Mouse (Mus musculus) limb, embryonic 12.5 days (tissue): ENCODE measurements around the gene Enpp1. TPM values are rescaled to one million over a fixed set of nuclear protein-coding genes. Genes with fewer than 3 reads are reported as not detected.

Experiments used
- ATAC-seq: fragments of 200-750 bp; cut with Nextera tagmentation; 2 replicates; pipeline ENCODE4 v1.8.0; 2017; ENCODE audit warnings: low read depth, moderate TSS enrichment; ENCODE audit not compliant: insufficient number of reproducible peaks, insufficient read depth, low FRiP score, low TSS enrichment
- H3K27ac ChIP-seq: fragments of 300-500 bp; sonication (generic); 2 replicates; pipeline ENCODE4 v1.5.1; 2016; ENCODE audit warnings: mild to moderate bottlenecking, moderate library complexity
- H3K27me3 ChIP-seq: fragments of 300-500 bp; sonication (generic); 2 replicates; pipeline ENCODE4 v1.6.1; 2016; ENCODE audit warnings: mild to moderate bottlenecking, moderate library complexity
- H3K36me3 ChIP-seq: fragments of 300-500 bp; sonication (generic); 2 replicates; pipeline ENCODE4 v1.6.1; 2016; ENCODE audit warnings: mild to moderate bottlenecking, moderate library complexity
- H3K4me1 ChIP-seq: fragments of 300-500 bp; sonication (generic); replicated peaks from 2 replicates; pipeline ENCODE4 v1.6.1; 2016
- H3K4me2 ChIP-seq: fragments of 300-500 bp; sonication (generic); 2 replicates; pipeline ENCODE4 v1.6.1; 2016; ENCODE audit warnings: mild to moderate bottlenecking, moderate library complexity
- H3K4me3 ChIP-seq: fragments of 300-500 bp; sonication (generic); replicated peaks from 2 replicates; pipeline ENCODE4 v1.5.1; 2016; ENCODE audit warnings: mild to moderate bottlenecking
- H3K9ac ChIP-seq: fragments of 300-500 bp; sonication (generic); replicated peaks from 2 replicates; pipeline ENCODE4 v1.6.1; 2016; ENCODE audit warnings: mild to moderate bottlenecking, moderate library complexity
- H3K9me3 ChIP-seq: fragments of 300-500 bp; sonication (generic); 2 replicates; pipeline ENCODE4 v1.6.1; 2016; ENCODE audit warnings: mild to moderate bottlenecking, moderate library complexity
- WGBS: fragments of 180-500 bp; shearing (Covaris S2); methylation state at CpG from one replicate; pipeline ENCODE4 v1.1.7; 2016; 5-methylcytosine and 5-hydroxymethylcytosine counted together
- polyA plus RNA-seq: library from polyadenylated mRNA; unstranded; fragments of >200 nt; fragmentation: Nextera tagmentation; extraction: Ambion mirVana; gene quantifications from 2 replicates; pipeline ENCODE4 v1.2.1, GENCODE M21; 2016

The Enpp1 gene
- polyA plus RNA-seq, 1 experiment from 2014 or later, result 3.3 TPM

DNA sequence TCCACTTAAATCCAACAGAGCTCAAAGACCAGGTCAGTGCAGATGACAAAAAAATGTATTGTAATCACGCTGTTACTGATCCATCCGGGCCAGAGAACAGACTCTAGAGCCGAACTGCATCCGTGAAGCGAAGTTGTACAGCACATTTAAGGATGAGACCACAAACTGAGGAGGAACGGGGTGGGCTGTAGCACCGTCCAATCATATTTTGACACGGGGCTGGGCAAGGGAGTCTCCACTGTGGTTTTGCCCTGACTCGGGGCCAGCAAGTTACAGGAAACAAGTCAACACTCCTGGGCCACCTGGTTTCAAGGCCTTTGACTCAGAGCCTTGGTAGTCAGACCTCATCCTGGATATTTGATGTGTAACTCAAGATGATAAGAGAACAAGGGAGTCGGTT is 76.1 kb downstream of the Enpp1 start:
- Histone ChIP-seq H3K36me3 (no peaks in the 10 kb centered on the region), H3K9me3 (no peaks in the 10 kb centered on the region), H3K27ac (no peak overlapping the region), H3K27me3 (no peaks in the 10 kb centered on the region), H3K4me2 (no peak overlapping the region), H3K4me1 (peaks cover 28% of the 10 kb centered on the region), H3K4me3 (no peak overlapping the region), H3K9ac (no peak overlapping the region)
- 96% methylated on average over 10 of the region's 10 CpGs for WGBS
- no peak for ATAC-seq

DNA sequence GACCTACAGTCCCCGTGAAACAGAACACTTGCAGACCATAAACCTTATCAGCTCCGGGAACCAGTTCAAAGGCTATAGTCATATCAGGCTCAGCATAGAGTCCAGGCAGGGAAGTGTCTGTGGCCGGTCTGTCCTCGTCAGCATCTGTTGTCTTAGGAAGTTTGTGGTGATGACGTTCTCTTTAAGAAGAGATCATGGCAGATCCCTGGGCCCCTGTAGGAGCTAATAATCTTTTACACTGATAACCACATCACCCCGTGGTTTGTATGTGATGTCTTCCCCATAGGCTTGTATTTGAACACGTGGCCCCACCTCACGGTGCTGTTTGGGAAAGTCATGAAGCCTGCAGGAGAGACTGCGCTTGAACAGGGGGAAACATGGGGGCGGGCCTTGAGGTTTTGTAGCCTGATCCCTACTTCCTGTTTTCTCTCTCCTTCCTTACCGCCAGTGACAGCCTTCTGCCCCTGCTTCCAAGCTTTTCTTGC is 76.6 kb downstream of the Enpp1 start:
- Histone ChIP-seq H3K4me2 (no peak overlapping the region), H3K4me1 (peaks cover 25% of the 10 kb centered on the region), H3K9me3 (no peaks in the 10 kb centered on the region), H3K36me3 (no peaks in the 10 kb centered on the region), H3K4me3 (no peak overlapping the region), H3K9ac (no peak overlapping the region), H3K27ac (no peak overlapping the region), H3K27me3 (no peaks in the 10 kb centered on the region)
- WGBS, result 69% methylated on average over 11 of the region's 11 CpGs
- no peak for ATAC-seq

- ATAC-seq, result no peak
- H3K27me3 ChIP-seq, result no peaks in the 10 kb centered on the region
- H3K4me3 ChIP-seq, result no peak overlapping the region
- 82% methylated on average over 9 of the region's 9 CpGs for WGBS
- no peaks in the 10 kb centered on the region for H3K36me3 ChIP-seq
- H3K27ac ChIP-seq, result no peak overlapping the region
- peaks cover 19% of the 10 kb centered on the region for H3K4me1 ChIP-seq
- no peak overlapping the region for H3K9ac ChIP-seq
- no peak overlapping the region for H3K4me2 ChIP-seq
- H3K9me3 ChIP-seq, result no peaks in the 10 kb centered on the region
Observed at GRCm38 (mm10) chr10:24634288-24634687, 77.7 kb downstream of the Enpp1 start.

DNA sequence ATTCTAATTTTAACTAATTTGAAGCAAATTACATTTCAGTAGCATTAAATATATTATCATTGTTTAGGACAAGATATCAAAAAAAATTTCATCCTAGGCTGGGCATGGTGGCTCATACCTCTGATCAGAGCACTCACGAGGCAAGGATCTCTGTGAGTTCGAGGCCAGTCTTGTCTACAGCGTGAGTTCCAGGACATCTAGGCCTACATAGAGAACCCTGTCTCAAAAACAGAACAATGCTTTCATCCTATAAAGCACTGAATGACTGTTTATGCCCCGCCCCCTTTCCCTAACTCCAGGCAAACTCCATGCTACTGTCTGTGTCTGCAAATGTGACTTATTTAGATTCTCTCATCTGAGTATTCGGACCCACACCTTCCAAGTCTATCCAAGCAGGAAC is 80.8 kb downstream of the Enpp1 start:
- Histone ChIP-seq H3K9me3 (no peaks in the 10 kb centered on the region), H3K27ac (no peak overlapping the region), H3K9ac (no peak overlapping the region), H3K27me3 (no peaks in the 10 kb centered on the region), H3K4me3 (no peak overlapping the region), H3K4me1 (peaks cover 10% of the 10 kb centered on the region), H3K4me2 (no peak overlapping the region), H3K36me3 (no peaks in the 10 kb centered on the region)
- ATAC-seq, result no peak; the same call in 1 of the 2 replicates
- WGBS, result 90% methylated on average over 5 of the region's 5 CpGs

DNA sequence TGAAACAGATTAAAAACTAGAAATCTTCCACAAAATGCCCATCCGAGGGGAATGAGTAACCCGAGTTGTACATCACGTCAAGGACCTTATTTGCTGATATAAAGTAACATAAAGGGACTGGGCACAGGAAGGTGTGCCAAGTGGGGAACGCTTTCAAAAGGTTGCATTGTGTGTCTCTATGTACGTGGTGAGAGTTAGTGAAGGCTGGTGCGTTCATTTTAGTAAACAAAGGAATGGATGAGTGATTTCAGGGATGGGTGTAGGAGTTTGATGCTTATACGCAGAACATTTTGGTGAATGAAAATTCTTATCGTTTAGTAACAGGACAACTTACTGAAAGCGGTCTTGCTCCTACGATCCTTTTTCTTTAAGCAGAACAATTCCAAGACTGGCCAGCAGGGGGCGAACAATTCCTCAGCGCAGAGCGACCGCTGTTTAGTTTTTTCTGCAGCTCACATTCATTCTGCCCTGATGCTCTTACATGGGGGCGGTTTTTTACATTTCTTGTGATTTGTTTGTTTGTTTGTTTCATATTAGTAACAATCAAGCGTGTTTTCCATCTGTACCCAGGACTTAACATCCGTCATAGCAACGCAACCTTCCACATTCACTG is 81.4 kb downstream of the Enpp1 start:
- Histone ChIP-seq H3K4me2 (peak overlapping the region; percentile 34), H3K9ac (no peak overlapping the region), H3K4me1 (peaks cover 8% of the 10 kb centered on the region), H3K27me3 (no peaks in the 10 kb centered on the region), H3K4me3 (no peak overlapping the region), H3K36me3 (no peaks in the 10 kb centered on the region), H3K9me3 (no peaks in the 10 kb centered on the region), H3K27ac (no peak overlapping the region)
- no peak for ATAC-seq
- WGBS, result 27% methylated on average over 18 of the region's 18 CpGs

DNA sequence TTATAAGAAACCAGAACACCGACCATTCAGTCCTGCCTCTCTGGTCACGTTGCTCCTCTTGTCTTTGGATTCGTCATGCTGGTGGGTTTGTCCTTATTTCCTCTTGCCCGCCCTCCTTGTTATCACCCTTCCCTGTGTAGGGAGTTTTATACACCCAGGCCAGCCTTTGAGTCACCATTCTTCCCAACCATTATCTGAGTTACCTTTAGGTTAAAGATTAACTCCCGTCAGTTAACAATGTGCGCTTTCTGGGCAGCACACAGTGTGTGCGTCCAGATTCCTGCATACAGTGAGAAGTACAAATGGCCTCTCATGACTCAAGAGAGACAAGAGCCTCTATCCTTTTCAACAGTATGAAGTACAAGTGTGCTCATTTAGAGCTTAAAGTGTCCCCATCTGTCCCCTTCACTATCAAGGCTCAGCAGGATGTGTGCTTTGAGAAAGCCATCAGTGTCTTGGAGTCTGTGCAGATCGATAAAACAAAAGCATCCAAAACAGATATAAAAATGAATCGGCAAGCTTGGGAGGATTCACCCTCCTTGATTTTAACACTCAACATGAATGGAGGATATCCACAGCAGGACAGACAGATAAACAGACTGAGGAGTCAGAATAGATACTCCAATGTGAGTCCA is 82.8 kb downstream of the Enpp1 start:
- ATAC-seq, result no peak
- Histone ChIP-seq H3K4me2 (no peak overlapping the region), H3K4me1 (peaks cover 7% of the 10 kb centered on the region), H3K27me3 (no peaks in the 10 kb centered on the region), H3K36me3 (no peaks in the 10 kb centered on the region), H3K27ac (no peak overlapping the region), H3K9ac (no peak overlapping the region), H3K4me3 (no peak overlapping the region), H3K9me3 (no peaks in the 10 kb centered on the region)
- 83% methylated on average over 9 of the region's 9 CpGs for WGBS

DNA sequence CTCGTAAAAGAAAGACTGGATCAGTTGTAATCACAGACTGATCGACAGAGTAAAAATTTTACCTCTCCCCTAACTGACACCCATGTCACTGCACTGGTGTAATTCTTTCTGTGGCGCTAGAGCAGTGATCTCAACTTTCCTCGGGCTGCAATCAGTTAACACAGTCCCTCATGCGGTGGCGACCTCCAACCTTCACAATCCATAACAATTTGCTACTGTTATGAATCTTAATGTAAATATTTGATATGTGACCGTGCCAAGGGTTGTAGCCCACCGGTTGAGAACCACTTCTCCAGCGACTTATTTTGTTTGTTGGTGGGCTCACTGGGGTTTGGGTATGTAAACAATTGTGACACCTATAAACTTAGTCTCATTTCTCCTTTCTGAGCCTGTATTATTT is 83.5 kb downstream of the Enpp1 start:
- Histone ChIP-seq H3K4me2 (no peak overlapping the region), H3K27me3 (no peaks in the 10 kb centered on the region), H3K27ac (no peak overlapping the region), H3K9me3 (no peaks in the 10 kb centered on the region), H3K4me1 (peaks cover 7% of the 10 kb centered on the region), H3K36me3 (no peaks in the 10 kb centered on the region), H3K4me3 (no peak overlapping the region), H3K9ac (no peak overlapping the region)
- ATAC-seq, result no peak
- WGBS, result 80% methylated on average over 9 of the region's 9 CpGs

DNA sequence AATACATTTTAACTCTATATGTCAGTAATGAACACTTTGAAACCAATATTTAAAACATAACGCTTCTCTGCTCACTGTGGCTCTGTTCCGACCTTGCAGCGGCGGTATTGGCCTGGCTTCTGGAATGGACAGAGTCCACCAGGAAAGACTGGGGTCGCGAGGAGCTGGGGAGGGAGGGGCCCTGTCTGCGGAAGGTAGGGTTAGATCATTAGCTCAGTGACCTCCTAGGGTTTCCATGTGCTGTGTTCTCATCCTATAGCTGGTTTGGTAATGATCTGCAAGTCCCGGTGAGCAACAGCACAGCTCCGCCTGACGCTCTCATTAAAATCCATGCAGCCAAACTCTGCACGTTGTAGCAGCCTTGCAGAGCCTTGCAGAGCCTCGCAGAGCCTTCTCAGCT is 84.7 kb downstream of the Enpp1 start:
- H3K27ac ChIP-seq, result no peak overlapping the region
- no peaks in the 10 kb centered on the region for H3K27me3 ChIP-seq
- no peaks in the 10 kb centered on the region for H3K9me3 ChIP-seq
- H3K4me1 ChIP-seq, result peaks cover 7% of the 10 kb centered on the region
- H3K36me3 ChIP-seq, result no peaks in the 10 kb centered on the region
- no peak overlapping the region for H3K9ac ChIP-seq
- 50% methylated on average over 12 of the region's 12 CpGs for WGBS
- no peak overlapping the region for H3K4me3 ChIP-seq
- ATAC-seq, result no peak
- no peak overlapping the region for H3K4me2 ChIP-seq

- H3K4me3 ChIP-seq, result no peak overlapping the region
- H3K4me2 ChIP-seq, result peak overlapping the region; percentile 25; the same call in 1 of the 2 replicates
- WGBS, result 45% methylated on average over 24 of the region's 24 CpGs
- H3K9me3 ChIP-seq, result no peaks in the 10 kb centered on the region
- H3K4me1 ChIP-seq, result peaks cover 7% of the 10 kb centered on the region
- no peaks in the 10 kb centered on the region for H3K27me3 ChIP-seq
- H3K27ac ChIP-seq, result no peak overlapping the region
- no peak for ATAC-seq
- no peak overlapping the region for H3K9ac ChIP-seq
- H3K36me3 ChIP-seq, result no peaks in the 10 kb centered on the region
Observed at GRCm38 (mm10) chr10:24625060-24625701, 86.8 kb downstream of the Enpp1 start.

DNA sequence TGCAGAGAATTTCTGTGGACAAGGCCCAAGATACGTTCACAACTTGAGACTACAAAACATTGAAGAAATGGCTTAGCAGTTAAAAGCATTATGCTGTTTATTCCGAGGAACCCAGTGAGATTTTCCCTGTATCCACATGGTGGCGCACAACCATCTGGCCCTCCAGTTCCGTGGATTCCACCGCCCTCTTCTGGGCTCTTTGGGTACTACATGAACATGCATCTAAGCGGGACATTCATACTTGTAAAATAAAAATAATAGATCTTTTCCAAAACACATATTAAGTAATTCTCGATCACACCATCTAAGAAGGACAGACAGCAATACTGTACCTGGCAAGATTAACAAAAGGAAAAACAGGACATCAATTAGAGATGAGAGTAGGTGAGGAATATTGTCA is 89.4 kb downstream of the Enpp1 start:
- Histone ChIP-seq H3K4me2 (no peak overlapping the region), H3K9ac (no peak overlapping the region), H3K9me3 (no peaks in the 10 kb centered on the region), H3K4me3 (no peak overlapping the region), H3K36me3 (no peaks in the 10 kb centered on the region), H3K27me3 (no peaks in the 10 kb centered on the region), H3K4me1 (peaks cover 3% of the 10 kb centered on the region; the same call in 1 of the 2 replicates), H3K27ac (no peak overlapping the region)
- ATAC-seq, result no peak
- 30% methylated on average over 7 of the region's 7 CpGs for WGBS

DNA sequence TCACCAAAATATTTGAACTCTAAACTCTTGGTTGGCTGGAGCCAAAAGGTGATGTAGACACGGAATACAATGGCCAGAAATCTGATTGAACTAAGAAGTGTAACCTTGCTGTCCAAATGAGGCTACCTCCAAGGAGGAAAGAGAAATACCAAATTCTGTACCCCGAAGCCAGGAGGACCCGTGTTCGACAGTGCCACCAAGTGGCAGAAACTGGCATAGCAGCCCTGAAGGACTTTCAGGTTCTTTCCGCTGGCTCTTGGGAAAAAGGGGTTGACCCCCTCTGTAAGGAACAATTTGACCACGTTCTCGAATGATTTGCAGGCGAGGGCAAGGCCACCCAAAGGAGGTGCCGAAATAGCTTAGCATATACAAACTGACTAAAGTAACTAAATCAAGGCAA is 90.4 kb downstream of the Enpp1 start:
- H3K27me3 ChIP-seq, result no peaks in the 10 kb centered on the region
- no peak overlapping the region for H3K4me2 ChIP-seq
- no peaks in the 10 kb centered on the region for H3K9me3 ChIP-seq
- H3K9ac ChIP-seq, result no peak overlapping the region
- H3K4me3 ChIP-seq, result no peak overlapping the region
- ATAC-seq, result no peak
- no peaks in the 10 kb centered on the region for H3K36me3 ChIP-seq
- H3K27ac ChIP-seq, result no peak overlapping the region
- 43% methylated on average over 9 of the region's 9 CpGs for WGBS
- H3K4me1 ChIP-seq, result no peaks in the 10 kb centered on the region
